Mouse (Mus musculus) ovary, postnatal 14 days (tissue): ENCODE data around the gene 2300002M23Rik.

Experiments
- DNase-seq: peaks from one replicate; pipeline ENCODE4 v3.0.0; 2022; ENCODE audit warnings: low spot score

Gene 2300002M23Rik

GRCm38 (mm10) chr17:35556186-35556765 lies 11.0 kb upstream of the 2300002M23Rik start:
- DNase-seq = no peak

- DNase-seq = peak; percentile 50
Observed at GRCm38 (mm10) chr17:35556812-35557211, 10.4 kb upstream of the 2300002M23Rik start.

GRCm38 (mm10) chr17:35557351-35557750 lies 9.9 kb upstream of the 2300002M23Rik start:
- no peak for DNase-seq

GRCm38 (mm10) chr17:35558216-35558615 lies 9.0 kb upstream of the 2300002M23Rik start:
- DNase-seq = no peak

GRCm38 (mm10) chr17:35567767-35568166 lies 517 bp downstream of the 2300002M23Rik start:
- DNase-seq = no peak

- no peak for DNase-seq
Observed at GRCm38 (mm10) chr17:35569091-35569944, 2.1 kb downstream of the 2300002M23Rik start.

GRCm38 (mm10) chr17:35570836-35571235 lies 3.6 kb downstream of the 2300002M23Rik start:
- DNase-seq = no peak

- DNase-seq = no peak
Observed at GRCm38 (mm10) chr17:35571477-35571876, 4.2 kb downstream of the 2300002M23Rik start.

- peak; percentile 81 for DNase-seq
Observed at GRCm38 (mm10) chr17:35578211-35578610, 11.0 kb downstream of the 2300002M23Rik start.

- DNase-seq = no peak
Observed at GRCm38 (mm10) chr17:35582900-35583299, 15.7 kb downstream of the 2300002M23Rik start.

- DNase-seq = peak; percentile 78
Observed at GRCm38 (mm10) chr17:35584330-35584937, 17.2 kb downstream of the 2300002M23Rik start.

GRCm38 (mm10) chr17:35587291-35587690 lies 20.0 kb downstream of the 2300002M23Rik start:
- no peak for DNase-seq

- DNase-seq = no peak
Observed at GRCm38 (mm10) chr17:35588387-35588786, 21.1 kb downstream of the 2300002M23Rik start.

GRCm38 (mm10) chr17:35590410-35591218 lies 23.4 kb downstream of the 2300002M23Rik start:
- DNase-seq = peak; percentile 74

GRCm38 (mm10) chr17:35591219-35591578 lies 23.9 kb downstream of the 2300002M23Rik start:
- no peak for DNase-seq

- no peak for DNase-seq
Observed at GRCm38 (mm10) chr17:35591731-35592130, 24.5 kb downstream of the 2300002M23Rik start.

GRCm38 (mm10) chr17:35592131-35592530 lies 24.9 kb downstream of the 2300002M23Rik start:
- DNase-seq = no peak

GRCm38 (mm10) chr17:35593786-35594185 lies 26.5 kb downstream of the 2300002M23Rik start:
- DNase-seq = no peak

- DNase-seq = no peak
Observed at GRCm38 (mm10) chr17:35594456-35594855, 27.2 kb downstream of the 2300002M23Rik start.

GRCm38 (mm10) chr17:35597399-35597798 lies 30.1 kb downstream of the 2300002M23Rik start:
- DNase-seq = no peak

- DNase-seq = no peak
Observed at GRCm38 (mm10) chr17:35601249-35601648, 34.0 kb downstream of the 2300002M23Rik start, which contains the start of gene Sfta2. Sfta2 (plus strand) TSS chr17:35601549.

- DNase-seq = no peak
Observed at GRCm38 (mm10) chr17:35601736-35602354, 34.6 kb downstream of the 2300002M23Rik start.
